Mouse (Mus musculus) left cerebral cortex, adult 9 months (tissue): ENCODE results near the gene Tbc1d13.

ENCODE experiments used
- DNase-seq, 2 experiments: peaks; one replicate each; pipeline ENCODE4 v3.0.0; 2022; ENCODE audit warnings: low spot score in 2 of 2

Gene Tbc1d13

GRCm38 (mm10) chr2:30133613-30134377 is at the start of gene Tbc1d13:
Gene Tbc1d13 (plus strand): TSS chr2:30133746.
- peak; percentile 92 to 98 for DNase-seq

GRCm38 (mm10) chr2:30084113-30084512 is 49.4 kb upstream of the Tbc1d13 start:
- DNase-seq, result no peak

- DNase-seq, result no peak
Observed at GRCm38 (mm10) chr2:30084632-30085031, 48.9 kb upstream of the Tbc1d13 start.

GRCm38 (mm10) chr2:30087310-30087709 is 46.2 kb upstream of the Tbc1d13 start:
- DNase-seq, result no peak

GRCm38 (mm10) chr2:30091521-30091920 is 42.0 kb upstream of the Tbc1d13 start:
- no peak for DNase-seq

- no peak for DNase-seq
Observed at GRCm38 (mm10) chr2:30092280-30092918, 41.1 kb upstream of the Tbc1d13 start.

- DNase-seq, result peak; percentile 92
Observed at GRCm38 (mm10) chr2:30093471-30094207, 39.9 kb upstream of the Tbc1d13 start, which contains the start of gene Zdhhc12. Gene Zdhhc12 (minus strand): TSS chr2:30093648.

- DNase-seq, result no peak
Observed at GRCm38 (mm10) chr2:30094208-30094588, 39.3 kb upstream of the Tbc1d13 start.

- peak in 1 of 2 experiments; percentile 27 for DNase-seq
Observed at GRCm38 (mm10) chr2:30095882-30096527, 37.5 kb upstream of the Tbc1d13 start.

- DNase-seq, result no peak
Observed at GRCm38 (mm10) chr2:30100214-30100613, 33.3 kb upstream of the Tbc1d13 start.

GRCm38 (mm10) chr2:30106364-30106763 is 27.2 kb upstream of the Tbc1d13 start:
- DNase-seq, result peak in 1 of 2 experiments; percentile 40

- DNase-seq, result no peak
Observed at GRCm38 (mm10) chr2:30107646-30108045, 25.9 kb upstream of the Tbc1d13 start.

GRCm38 (mm10) chr2:30108260-30108659 is 25.3 kb upstream of the Tbc1d13 start:
- no peak for DNase-seq

GRCm38 (mm10) chr2:30111500-30111899 is 22.0 kb upstream of the Tbc1d13 start:
- no peak for DNase-seq

- no peak for DNase-seq
Observed at GRCm38 (mm10) chr2:30112564-30112963, 21.0 kb upstream of the Tbc1d13 start.

GRCm38 (mm10) chr2:30119641-30120051 is 13.9 kb upstream of the Tbc1d13 start:
- DNase-seq, result peak; percentile 73 to 82

GRCm38 (mm10) chr2:30120269-30120668 is 13.3 kb upstream of the Tbc1d13 start:
- no peak for DNase-seq

GRCm38 (mm10) chr2:30122766-30123165 is 10.8 kb upstream of the Tbc1d13 start:
- DNase-seq, result no peak

GRCm38 (mm10) chr2:30123729-30124471 is 9.6 kb upstream of the Tbc1d13 start:
- peak in 1 of 2 experiments; percentile 28 for DNase-seq

GRCm38 (mm10) chr2:30124472-30125274 is 8.9 kb upstream of the Tbc1d13 start, which contains the start of gene Zer1:
Gene Zer1 (minus strand): TSS chr2:30124585.
- DNase-seq, result peak; percentile 87 to 94
